Mouse (Mus musculus): Measurements from ENCODE around the gene Tex38. TPM values are rescaled to one million over a fixed set of nuclear protein-coding genes. Genes with fewer than 3 reads are reported as not detected.

Gene Tex38
- polyA plus RNA-seq, 1 experiment, result not detected

DNA sequence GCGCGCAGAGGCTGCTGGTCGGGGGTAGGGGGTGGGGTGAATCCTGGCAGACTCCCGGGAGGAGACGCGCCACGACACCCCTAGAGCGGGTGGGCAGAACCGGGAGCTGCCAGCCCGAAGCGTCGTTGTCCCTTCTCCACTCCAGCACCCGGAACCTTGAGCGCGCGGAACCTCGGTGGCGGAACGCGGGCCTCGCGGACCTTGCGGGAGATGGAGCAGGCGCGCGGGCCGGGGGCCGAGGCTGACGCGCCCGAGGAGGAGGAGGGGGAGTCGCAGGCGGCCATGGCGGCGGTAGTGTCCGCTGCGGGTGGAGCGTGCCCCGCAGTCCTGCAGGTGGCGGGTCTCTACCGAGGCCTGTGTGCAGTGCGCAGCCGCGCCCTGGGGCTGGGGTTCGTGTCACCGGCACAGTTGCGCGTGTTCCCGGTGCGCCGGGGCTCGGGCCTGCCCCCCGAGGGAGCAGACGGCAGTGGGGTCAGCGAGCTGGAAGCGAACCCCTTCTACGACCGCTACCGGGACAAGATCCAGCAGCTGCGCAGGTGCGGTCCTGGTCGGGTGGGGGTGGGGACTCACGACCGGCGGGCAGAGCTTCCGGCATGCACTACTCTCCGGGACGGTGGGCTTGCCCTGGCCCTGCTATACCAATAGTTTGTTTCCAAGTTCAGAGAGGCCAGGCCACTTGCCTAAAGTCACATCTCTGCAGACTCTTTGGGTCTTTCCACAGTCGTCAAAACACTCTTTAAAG, 4.1 kb upstream of the Tex38 start, which contains the start of gene Atpaf1:
Gene Atpaf1 (plus strand): TSS at position 44 of the 742 bp plus-strand sequence.
- Histone ChIP-seq H3K9ac (ENCODE audit: low read depth, poor library complexity, severe bottlenecking) (peak within 1 kb of the TSS; percentile 57), H3K27ac (ENCODE audit: insufficient read depth, low read length) (peak within 1 kb of the TSS; percentile 81), H3K27me3 (ENCODE audit: control insufficient read depth, insufficient read depth, low read length, poor library complexity, severe bottlenecking) (no peaks in the 10 kb centered on the region), H3K9me3 (replicated peaks; ENCODE audit: control insufficient read depth, insufficient read depth, low read length, poor library complexity, severe bottlenecking) (no peaks in the 10 kb centered on the region), H3K36me3 (ENCODE audit: control insufficient read depth, insufficient read depth, low read length, poor library complexity, severe bottlenecking) (peaks cover 17% of the 10 kb centered on the region), H3K4me3 (ENCODE audit: low read depth, low read length) (peak within 1 kb of the TSS; percentile 70), H3K4me1 (ENCODE audit: control insufficient read depth, insufficient read depth, low read length) (peaks cover 2% of the 10 kb centered on the region)
- no peak for TF ChIP-seq CTCF (IDR thresholded peaks at IDR 0.05; ENCODE audit: low read depth, low read length)
- TF ChIP-seq EP300 (IDR thresholded peaks at IDR 0.05; ENCODE audit: insufficient read depth, low read depth, low read length), result 0 out of 2 replicates have a peak, but pooled peaks have one; percentile 20

GRCm38 (mm10) chr4:115782026-115782805, 1.4 kb upstream of the Tex38 start:
- TF ChIP-seq EP300 (IDR thresholded peaks at IDR 0.05; ENCODE audit: insufficient read depth, low read depth, low read length) (no peak), CTCF (IDR thresholded peaks at IDR 0.05; ENCODE audit: low read depth, low read length) (no peak), POLR2A (IDR thresholded peaks at IDR 0.05; ENCODE audit: insufficient read depth, low read length) (no peak)
- Histone ChIP-seq H3K4me1 (ENCODE audit: control insufficient read depth, insufficient read depth, low read length) (peaks cover 2% of the 10 kb centered on the region), H3K4me3 (ENCODE audit: low read depth, low read length) (no peak overlapping the region), H3K9me3 (replicated peaks; ENCODE audit: control insufficient read depth, insufficient read depth, low read length, poor library complexity, severe bottlenecking) (no peaks in the 10 kb centered on the region), H3K36me3 (ENCODE audit: control insufficient read depth, insufficient read depth, low read length, poor library complexity, severe bottlenecking) (no peaks in the 10 kb centered on the region), H3K9ac (ENCODE audit: low read depth, poor library complexity, severe bottlenecking) (no peak overlapping the region), H3K27ac (ENCODE audit: insufficient read depth, low read length) (no peak overlapping the region), H3K27me3 (ENCODE audit: control insufficient read depth, insufficient read depth, low read length, poor library complexity, severe bottlenecking) (no peaks in the 10 kb centered on the region)

DNA sequence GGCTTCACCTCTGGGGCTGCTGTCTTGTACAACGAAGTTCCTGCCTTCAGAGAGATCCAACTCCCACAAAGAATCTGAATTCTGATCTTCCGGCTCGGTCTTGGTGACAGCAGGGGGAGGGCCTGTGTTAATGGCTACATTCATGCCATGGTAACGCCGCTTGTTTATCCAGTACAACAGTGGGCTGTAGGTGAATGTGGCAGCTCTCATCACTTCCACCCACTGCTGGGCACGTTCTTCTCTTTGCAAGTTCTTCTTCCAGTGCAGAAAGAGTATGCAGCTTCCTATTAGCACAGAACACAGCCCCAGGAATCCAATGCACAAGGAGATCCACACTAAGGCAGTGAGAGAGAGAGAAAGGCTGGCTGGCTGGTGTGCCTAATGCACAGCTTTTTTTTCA, 549 bp downstream of the Tex38 start:
- H3K9me3 ChIP-seq (replicated peaks; ENCODE audit: control insufficient read depth, insufficient read depth, low read length, poor library complexity, severe bottlenecking), result no peaks in the 10 kb centered on the region
- H3K4me3 ChIP-seq (ENCODE audit: low read depth, low read length), result no peak overlapping the region
- H3K4me1 ChIP-seq (ENCODE audit: control insufficient read depth, insufficient read depth, low read length), result peaks cover 2% of the 10 kb centered on the region
- H3K27me3 ChIP-seq (ENCODE audit: control insufficient read depth, insufficient read depth, low read length, poor library complexity, severe bottlenecking), result no peaks in the 10 kb centered on the region
- H3K9ac ChIP-seq (ENCODE audit: low read depth, poor library complexity, severe bottlenecking), result no peak overlapping the region
- H3K27ac ChIP-seq (ENCODE audit: insufficient read depth, low read length), result no peak overlapping the region
- no peaks in the 10 kb centered on the region for H3K36me3 ChIP-seq (ENCODE audit: control insufficient read depth, insufficient read depth, low read length, poor library complexity, severe bottlenecking)
- TF ChIP-seq CTCF (IDR thresholded peaks at IDR 0.05; ENCODE audit: low read depth, low read length) (no peak), EP300 (IDR thresholded peaks at IDR 0.05; ENCODE audit: insufficient read depth, low read depth, low read length) (no peak), POLR2A (IDR thresholded peaks at IDR 0.05; ENCODE audit: insufficient read depth, low read length) (no peak)

DNA sequence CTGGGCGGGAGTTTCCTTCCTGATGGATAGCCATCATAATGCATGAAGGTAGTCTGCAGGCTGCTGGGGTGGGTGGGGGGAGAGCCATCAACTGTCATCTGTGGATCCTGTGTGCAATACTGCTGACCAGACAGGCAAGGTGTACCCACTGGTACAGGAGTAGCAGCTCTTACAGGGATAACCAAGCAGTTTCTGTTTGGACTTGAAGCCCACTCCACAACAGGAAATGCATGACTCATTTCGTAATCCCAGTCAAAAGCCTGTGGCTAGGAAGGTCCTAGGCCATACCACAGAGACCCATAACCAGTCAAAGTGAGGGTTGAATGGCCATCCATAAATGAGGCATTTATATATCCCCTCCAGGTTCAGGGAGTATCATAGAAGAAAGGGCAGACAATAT, 3.2 kb downstream of the Tex38 start:
- H3K4me1 ChIP-seq (ENCODE audit: control insufficient read depth, insufficient read depth, low read length), result no peaks in the 10 kb centered on the region
- H3K36me3 ChIP-seq (ENCODE audit: control insufficient read depth, insufficient read depth, low read length, poor library complexity, severe bottlenecking), result peaks cover 4% of the 10 kb centered on the region; the same call in 1 of the 2 replicates
- no peak overlapping the region for H3K9ac ChIP-seq (ENCODE audit: low read depth, poor library complexity, severe bottlenecking)
- no peak overlapping the region for H3K4me3 ChIP-seq (ENCODE audit: low read depth, low read length)
- no peaks in the 10 kb centered on the region for H3K27me3 ChIP-seq (ENCODE audit: control insufficient read depth, insufficient read depth, low read length, poor library complexity, severe bottlenecking)
- H3K27ac ChIP-seq (ENCODE audit: insufficient read depth, low read length), result no peak overlapping the region
- TF ChIP-seq EP300 (IDR thresholded peaks at IDR 0.05; ENCODE audit: insufficient read depth, low read depth, low read length) (no peak), CTCF (IDR thresholded peaks at IDR 0.05; ENCODE audit: low read depth, low read length) (no peak), POLR2A (IDR thresholded peaks at IDR 0.05; ENCODE audit: insufficient read depth, low read length) (no peak)
- no peaks in the 10 kb centered on the region for H3K9me3 ChIP-seq (replicated peaks; ENCODE audit: control insufficient read depth, insufficient read depth, low read length, poor library complexity, severe bottlenecking)

DNA sequence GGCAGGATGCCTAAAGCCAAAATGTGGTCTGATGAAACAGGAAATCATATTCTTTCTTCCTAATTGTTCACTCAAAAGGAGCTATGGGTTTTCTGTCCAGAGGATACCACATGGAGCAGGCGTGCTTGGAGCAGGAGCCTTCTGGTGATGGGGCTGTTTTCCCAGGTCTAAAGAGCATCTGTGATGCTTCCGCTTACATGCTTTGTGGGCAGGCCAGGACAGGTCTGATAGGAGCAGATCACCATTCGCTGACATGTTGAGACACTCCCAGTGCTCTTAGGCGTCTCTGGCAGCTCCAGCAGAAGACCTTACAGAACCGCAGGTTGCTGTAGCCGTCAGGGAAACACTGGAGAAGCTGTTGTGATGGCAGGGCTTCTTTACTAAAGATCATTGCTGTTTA, 5.8 kb downstream of the Tex38 start:
- Histone ChIP-seq H3K27ac (ENCODE audit: insufficient read depth, low read length) (no peak overlapping the region), H3K36me3 (ENCODE audit: control insufficient read depth, insufficient read depth, low read length, poor library complexity, severe bottlenecking) (peaks cover 7% of the 10 kb centered on the region; the same call in 1 of the 2 replicates), H3K9ac (ENCODE audit: low read depth, poor library complexity, severe bottlenecking) (no peak overlapping the region), H3K4me1 (ENCODE audit: control insufficient read depth, insufficient read depth, low read length) (no peaks in the 10 kb centered on the region), H3K9me3 (replicated peaks; ENCODE audit: control insufficient read depth, insufficient read depth, low read length, poor library complexity, severe bottlenecking) (no peaks in the 10 kb centered on the region), H3K27me3 (ENCODE audit: control insufficient read depth, insufficient read depth, low read length, poor library complexity, severe bottlenecking) (no peaks in the 10 kb centered on the region), H3K4me3 (ENCODE audit: low read depth, low read length) (no peak overlapping the region)
- TF ChIP-seq CTCF (IDR thresholded peaks at IDR 0.05; ENCODE audit: low read depth, low read length) (no peak), EP300 (IDR thresholded peaks at IDR 0.05; ENCODE audit: insufficient read depth, low read depth, low read length) (no peak), POLR2A (IDR thresholded peaks at IDR 0.05; ENCODE audit: insufficient read depth, low read length) (no peak)
